Mouse (Mus musculus) liver, embryonic 13.5 days (tissue): ENCODE data around the gene 4931406P16Rik. TPM values are rescaled to one million over a fixed set of nuclear protein-coding genes. Genes with fewer than 3 reads are reported as not detected.

Experiments used
- polyA plus RNA-seq: library from polyadenylated mRNA; unstranded; fragments of >200 nt; fragmentation: Nextera tagmentation; extraction: Ambion mirVana; gene quantifications from 2 replicates; pipeline ENCODE4 v1.2.1, GENCODE M21; 2015

Gene 4931406P16Rik
- polyA plus RNA-seq, 1 experiment from 2014 or later: 11.0 TPM

Other genes starting within 250 kb of the 4931406P16Rik start
- gene Scgb1b30, start 218.1 kb downstream of the 4931406P16Rik start, polyA plus RNA-seq: not detected in 2 replicates
- 0.34 and 0.58 TPM in 2 replicates for gene Wtip, start 180.3 kb downstream of the 4931406P16Rik start, polyA plus RNA-seq
- gene Uba2, start 144.0 kb downstream of the 4931406P16Rik start, polyA plus RNA-seq: 131 and 146 TPM in 2 replicates
- 31.8 and 32.1 TPM in 2 replicates for gene Pdcd2l, start 116.9 kb downstream of the 4931406P16Rik start, polyA plus RNA-seq
- gene Gpi1, start 83.2 kb downstream of the 4931406P16Rik start, polyA plus RNA-seq: 137 and 150 TPM in 2 replicates
- gene Gm6096, start 62.5 kb downstream of the 4931406P16Rik start, polyA plus RNA-seq: not detected in 2 replicates
- 46.9 and 51.8 TPM in 2 replicates for gene Lsm14a, start 79.8 kb upstream of the 4931406P16Rik start, polyA plus RNA-seq